Mouse (Mus musculus) MEL (cell line): ENCODE measurements at regions not wholly inside any gene's neighbourhood (a gene's known extent, or its start where the extent isn't known, plus 50 kb on each side); places are given as distances from the start of the nearest gene placed in this dataset.

Source experiments
- DNase-seq: peaks from one replicate; pipeline ENCODE4 v3.0.0; 2011; ENCODE audit warnings: low read depth, low spot score
- H3K27ac ChIP-seq: 2 replicates; pipeline ENCODE4 v1.5.1; 2012; ENCODE audit warnings: low read depth, mild to moderate bottlenecking, control low read depth, low read length, moderate library complexity; ENCODE audit not compliant: control insufficient read depth
- H3K27me3 ChIP-seq, 2 experiments: fragments of 150-350 bp in 1 of 2; sonication (generic) in 1 of 2; 2 replicates each; pipeline ENCODE4 v1.6.1; 2012; ENCODE audit warnings: low read length in 2 of 2, mild to moderate bottlenecking in 2 of 2, improper control_type of control experiment in 1 of 2, moderate library complexity in 1 of 2; ENCODE audit not compliant: insufficient read depth in 2 of 2, control insufficient read depth in 1 of 2
- H3K36me3 ChIP-seq, 2 experiments: 2 replicates each; pipeline ENCODE4 v1.6.1; 2012 to 2014; ENCODE audit warnings: low read length in 2 of 2, improper control_type of control experiment in 1 of 2, inconsistent platforms in 1 of 2, mild to moderate bottlenecking in 1 of 2; ENCODE audit not compliant: insufficient read depth in 2 of 2, control insufficient read depth in 1 of 2
- H3K4me1 ChIP-seq, 2 experiments: fragments of 150-350 bp in 1 of 2; sonication (generic) in 1 of 2; 2 replicates each; pipeline ENCODE4 v1.6.1; 2012; ENCODE audit warnings: low read length in 2 of 2, improper control_type of control experiment in 1 of 2, mild to moderate bottlenecking in 1 of 2; ENCODE audit not compliant: insufficient read depth in 2 of 2, control insufficient read depth in 1 of 2
- H3K4me3 ChIP-seq, 2 experiments: fragments of 150-350 bp in 1 of 2; sonication (generic) in 1 of 2; 2 replicates each; pipeline ENCODE4 v1.5.1; 2012; ENCODE audit warnings: low read depth in 2 of 2, low read length in 2 of 2, mild to moderate bottlenecking in 2 of 2, moderate library complexity in 2 of 2, control low read depth in 1 of 2, improper control_type of control experiment in 1 of 2; ENCODE audit not compliant: control insufficient read depth in 1 of 2, insufficient read depth in 1 of 2
- H3K79me2 ChIP-seq: 2 replicates; pipeline ENCODE4 v1.6.1; 2012; ENCODE audit warnings: mild to moderate bottlenecking, low read length, moderate library complexity; ENCODE audit not compliant: control insufficient read depth, poor library complexity, insufficient read depth
- H3K9ac ChIP-seq: 2 replicates; pipeline ENCODE4 v1.6.1; 2012; ENCODE audit warnings: low read depth, mild to moderate bottlenecking, control low read depth, low read length, moderate library complexity; ENCODE audit not compliant: control insufficient read depth, poor library complexity, severe bottlenecking
- H3K9me3 ChIP-seq: fragments of 150-350 bp; sonication (generic); replicated peaks from 2 replicates; pipeline ENCODE4 v1.6.1; 2012; ENCODE audit warnings: mild to moderate bottlenecking, low read length, improper control_type of control experiment, moderate library complexity; ENCODE audit not compliant: insufficient read depth
- ELF1 ChIP-seq: IDR thresholded peaks from 2 replicates; pipeline ENCODE4 v1.6.1; 2014; ENCODE audit warnings: low read depth, mild to moderate bottlenecking, inconsistent platforms, low read length, improper control_type of control experiment, moderate library complexity
- GABPA ChIP-seq: IDR thresholded peaks from 2 replicates; pipeline ENCODE4 v1.6.1; 2012; ENCODE audit warnings: low read depth, mild to moderate bottlenecking, inconsistent platforms, low read length, improper control_type of control experiment, moderate library complexity
- HCFC1 ChIP-seq: IDR thresholded peaks from 2 replicates; pipeline ENCODE4 v1.6.1; 2012; ENCODE audit warnings: low read depth, mild to moderate bottlenecking, inconsistent platforms, low read length, improper control_type of control experiment, moderate library complexity
- KAT2A ChIP-seq: conservative IDR thresholded peaks from 2 replicates; pipeline ENCODE4 v1.6.1; 2012; ENCODE audit warnings: low read depth, low read length, improper control_type of control experiment, inconsistent platforms
- MAX ChIP-seq: IDR thresholded peaks from 2 replicates; pipeline ENCODE4 v1.6.1; 2011; ENCODE audit warnings: low read length, improper control_type of control experiment
- MYC ChIP-seq: IDR thresholded peaks from 2 replicates; pipeline ENCODE4 v1.6.1; 2011; ENCODE audit warnings: low read depth, mild to moderate bottlenecking, low read length, improper control_type of control experiment, moderate library complexity
- POLR2A ChIP-seq, 2 experiments: IDR thresholded peaks; 2 replicates each; pipeline ENCODE4 v1.6.1; 2011 to 2012; ENCODE audit warnings: low read length in 2 of 2, mild to moderate bottlenecking in 2 of 2, control low read depth in 1 of 2, improper control_type of control experiment in 1 of 2, low read depth in 1 of 2, moderate library complexity in 1 of 2; ENCODE audit not compliant: control insufficient read depth in 1 of 2, insufficient read depth in 1 of 2, poor library complexity in 1 of 2
- POLR2AphosphoS2 ChIP-seq: IDR thresholded peaks from 2 replicates; pipeline ENCODE4 v1.6.1; 2011; ENCODE audit warnings: low read length, improper control_type of control experiment
- TCF12 ChIP-seq: IDR thresholded peaks from 2 replicates; pipeline ENCODE4 v1.6.1; 2014; ENCODE audit warnings: low read depth, mild to moderate bottlenecking, inconsistent platforms, low read length, improper control_type of control experiment, moderate library complexity
- USF2 ChIP-seq, 2 experiments: IDR thresholded peaks; 2 replicates each; pipeline ENCODE4 v1.6.1; 2011 to 2012; ENCODE audit warnings: improper control_type of control experiment in 2 of 2, low read length in 2 of 2, borderline replicate concordance in 1 of 2, inconsistent platforms in 1 of 2, low read depth in 1 of 2, mild to moderate bottlenecking in 1 of 2; ENCODE audit not compliant: insufficient read depth in 1 of 2
- ZMIZ1 ChIP-seq: IDR thresholded peaks from 2 replicates; pipeline ENCODE4 v1.6.1; 2012; ENCODE audit warnings: low read depth, mild to moderate bottlenecking, inconsistent platforms, low read length, improper control_type of control experiment, moderate library complexity
- ZNF384 ChIP-seq: IDR thresholded peaks from 2 replicates; pipeline ENCODE4 v1.6.1; 2012; ENCODE audit warnings: low read depth, mild to moderate bottlenecking, inconsistent platforms, low read length, improper control_type of control experiment

DNA sequence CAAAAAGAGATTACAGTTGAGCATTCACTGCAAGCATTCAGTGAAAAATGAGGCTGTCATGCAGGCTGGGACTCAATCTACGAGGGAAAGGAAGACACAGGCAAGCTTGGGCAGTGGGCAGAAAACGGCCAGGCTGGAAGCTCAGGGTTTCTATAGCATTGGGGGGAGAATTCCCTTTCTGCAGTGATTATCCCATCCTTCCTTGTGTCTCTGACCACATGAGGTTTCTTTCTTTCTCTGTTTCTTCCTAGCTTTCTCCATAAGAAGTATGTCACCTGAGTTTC is 56.0 kb upstream of the Cox10 start:
- Histone ChIP-seq H3K27ac (no peak overlapping the region), H3K27me3 (no peaks in the 10 kb centered on the region), H3K9ac (no peak overlapping the region), H3K9me3 (no peaks in the 10 kb centered on the region), H3K36me3 (no peaks in the 10 kb centered on the region), H3K79me2 (no peaks in the 10 kb centered on the region), H3K4me3 (no peak overlapping the region), H3K4me1 (no peaks in the 10 kb centered on the region)
- TF ChIP-seq ELF1 = no peak
- no peak for TF ChIP-seq POLR2A (IDR thresholded peaks at IDR 0.05; ENCODE audit: control insufficient read depth in 1 of 2, insufficient read depth in 1 of 2, low read depth in 1 of 2, low read length in 2 of 2, poor library complexity in 1 of 2)
- TF ChIP-seq MYC = no peak
- TF ChIP-seq POLR2AphosphoS2 = no peak
- no peak for TF ChIP-seq KAT2A
- DNase-seq = no peak

DNA sequence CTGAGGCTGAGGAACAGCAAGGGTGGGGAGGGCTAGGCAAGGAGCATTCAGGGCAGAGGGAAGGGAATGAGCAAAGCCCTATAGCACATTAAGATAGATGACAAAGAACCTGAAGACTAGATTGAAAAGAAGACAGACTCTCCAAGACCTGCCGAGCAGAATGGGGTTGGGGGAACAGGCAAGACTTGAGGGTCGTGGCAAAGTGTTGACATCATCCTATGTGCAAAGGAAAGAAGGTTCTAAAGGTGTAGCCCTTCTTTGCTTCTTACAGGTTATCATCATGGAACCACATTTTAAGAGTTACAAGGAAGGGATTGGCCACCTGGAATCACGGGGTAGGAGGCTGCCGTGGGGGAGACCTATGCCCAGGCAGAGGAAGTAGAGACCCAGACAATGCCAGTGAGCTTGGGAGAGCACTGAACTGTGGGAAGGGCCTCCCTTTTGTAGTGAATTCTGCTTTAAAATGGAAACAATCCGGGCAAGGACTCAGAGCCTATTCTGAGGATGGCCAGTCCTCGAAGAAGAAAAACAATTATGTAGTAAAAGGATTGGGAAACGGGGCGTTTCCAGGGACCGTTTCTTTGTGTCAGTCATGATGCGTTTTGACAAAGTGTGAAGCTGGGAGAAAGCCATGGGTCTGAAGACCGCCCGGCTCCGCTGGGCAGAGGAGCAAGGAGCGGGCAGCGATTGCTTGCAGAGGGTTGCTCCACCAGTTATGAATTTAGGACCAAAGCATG is 55.5 kb upstream of the Cox10 start:
- Histone ChIP-seq H3K4me3 (no peak overlapping the region), H3K4me1 (no peaks in the 10 kb centered on the region), H3K27ac (no peak overlapping the region), H3K36me3 (no peaks in the 10 kb centered on the region), H3K27me3 (no peaks in the 10 kb centered on the region), H3K9me3 (no peaks in the 10 kb centered on the region), H3K79me2 (no peaks in the 10 kb centered on the region), H3K9ac (no peak overlapping the region)
- TF ChIP-seq MAX = no peak
- no peak for TF ChIP-seq ZNF384
- TF ChIP-seq HCFC1 = no peak
- TF ChIP-seq TCF12 = no peak
- TF ChIP-seq GABPA = no peak
- TF ChIP-seq ZMIZ1 = no peak
- TF ChIP-seq USF2 (IDR thresholded peaks at IDR 0.05; ENCODE audit: borderline replicate concordance in 1 of 2, insufficient read depth in 1 of 2, low read depth in 1 of 2, low read length in 2 of 2) = no peak
- TF ChIP-seq, all 39 proteins: peak for 0
- DNase-seq = no peak
